Mouse (Mus musculus): Measurements from ENCODE around the gene Bnipl. TPM values are rescaled to one million over a fixed set of nuclear protein-coding genes. Genes with fewer than 3 reads are reported as not detected.

Gene Bnipl
- not detected for polyA plus RNA-seq (2015; fragmentation: Illumina TruSeq; extraction: RNeasy Lipid Tissue Mini Kit (QIAGEN cat#74804); ENCODE audit: insufficient read depth, low replicate concordance)

GRCm38 (mm10) chr3:95250783-95251424 is at the start of gene Bnipl:
Gene Bnipl (minus strand): TSS chr3:95251193.

GRCm38 (mm10) chr3:95281216-95282126 is 30.5 kb upstream of the Bnipl start, which contains the start of the genes Mindy1 and Prune1:
Gene Mindy1 (plus strand): TSS chr3:95281345.
Gene Prune1 (minus strand): TSS chr3:95282076.

GRCm38 (mm10) chr3:95241498-95241897 is 9.5 kb downstream of the Bnipl start, which contains the start of gene Gm128:
Gene Gm128 (minus strand): TSS chr3:95241598.

GRCm38 (mm10) chr3:95231298-95232221 is 19.4 kb downstream of the Bnipl start, which contains the start of gene Mllt11:
Gene Mllt11 (minus strand): TSS chr3:95232171.

GRCm38 (mm10) chr3:95228148-95228893 is 22.7 kb downstream of the Bnipl start, which contains the start of gene Cdc42se1:
Gene Cdc42se1 (plus strand): TSS chr3:95228732.

GRCm38 (mm10) chr3:95217255-95218134 is 33.5 kb downstream of the Bnipl start, which contains the start of gene Gabpb2:
Gene Gabpb2 (minus strand): TSS chr3:95217916.

Other genes starting within 250 kb of the Bnipl start
- 19.5 TPM for gene Zfp687, start 235.7 kb downstream of the Bnipl start, polyA plus RNA-seq (2015; fragmentation: Illumina TruSeq; extraction: RNeasy Lipid Tissue Mini Kit (QIAGEN cat#74804); ENCODE audit: insufficient read depth, low replicate concordance)
- 88.5 TPM for gene Psmd4, start 208.6 kb downstream of the Bnipl start, polyA plus RNA-seq (2015; fragmentation: Illumina TruSeq; extraction: RNeasy Lipid Tissue Mini Kit (QIAGEN cat#74804); ENCODE audit: insufficient read depth, low replicate concordance)
- 20.2 TPM for gene Pip5k1a, start 144.3 kb downstream of the Bnipl start, polyA plus RNA-seq (2015; fragmentation: Illumina TruSeq; extraction: RNeasy Lipid Tissue Mini Kit (QIAGEN cat#74804); ENCODE audit: insufficient read depth, low replicate concordance)
- 33.3 TPM for gene Vps72, start 140.2 kb downstream of the Bnipl start, polyA plus RNA-seq (2015; fragmentation: Illumina TruSeq; extraction: RNeasy Lipid Tissue Mini Kit (QIAGEN cat#74804); ENCODE audit: insufficient read depth, low replicate concordance)
- 3.3 TPM for gene Tmod4, start 126.7 kb downstream of the Bnipl start, polyA plus RNA-seq (2015; fragmentation: Illumina TruSeq; extraction: RNeasy Lipid Tissue Mini Kit (QIAGEN cat#74804); ENCODE audit: insufficient read depth, low replicate concordance)
- 81.2 TPM for gene Scnm1, start 117.2 kb downstream of the Bnipl start, polyA plus RNA-seq (2015; fragmentation: Illumina TruSeq; extraction: RNeasy Lipid Tissue Mini Kit (QIAGEN cat#74804); ENCODE audit: insufficient read depth, low replicate concordance)
- 10.1 TPM for gene Lysmd1, start 117.1 kb downstream of the Bnipl start, polyA plus RNA-seq (2015; fragmentation: Illumina TruSeq; extraction: RNeasy Lipid Tissue Mini Kit (QIAGEN cat#74804); ENCODE audit: insufficient read depth, low replicate concordance)
- 32.9 TPM for gene Tnfaip8l2, start 108.8 kb downstream of the Bnipl start, polyA plus RNA-seq (2015; fragmentation: Illumina TruSeq; extraction: RNeasy Lipid Tissue Mini Kit (QIAGEN cat#74804); ENCODE audit: insufficient read depth, low replicate concordance)
- 0.69 TPM for gene Sema6c, start 90.7 kb downstream of the Bnipl start, polyA plus RNA-seq (2015; fragmentation: Illumina TruSeq; extraction: RNeasy Lipid Tissue Mini Kit (QIAGEN cat#74804); ENCODE audit: insufficient read depth, low replicate concordance)
- gene Gabpb2, start 33.3 kb downstream of the Bnipl start, polyA plus RNA-seq (2015; fragmentation: Illumina TruSeq; extraction: RNeasy Lipid Tissue Mini Kit (QIAGEN cat#74804); ENCODE audit: insufficient read depth, low replicate concordance) = 109 TPM
- gene Cdc42se1, start 22.5 kb downstream of the Bnipl start, polyA plus RNA-seq (2015; fragmentation: Illumina TruSeq; extraction: RNeasy Lipid Tissue Mini Kit (QIAGEN cat#74804); ENCODE audit: insufficient read depth, low replicate concordance) = 160 TPM
- 24.0 TPM for gene Mllt11, start 19.0 kb downstream of the Bnipl start, polyA plus RNA-seq (2015; fragmentation: Illumina TruSeq; extraction: RNeasy Lipid Tissue Mini Kit (QIAGEN cat#74804); ENCODE audit: insufficient read depth, low replicate concordance)
- not detected for gene Gm128, start 9.6 kb downstream of the Bnipl start, polyA plus RNA-seq (2015; fragmentation: Illumina TruSeq; extraction: RNeasy Lipid Tissue Mini Kit (QIAGEN cat#74804); ENCODE audit: insufficient read depth, low replicate concordance)
- gene Mindy1, start 30.2 kb upstream of the Bnipl start, polyA plus RNA-seq (2015; fragmentation: Illumina TruSeq; extraction: RNeasy Lipid Tissue Mini Kit (QIAGEN cat#74804); ENCODE audit: insufficient read depth, low replicate concordance) = 37.6 TPM
- 13.4 TPM for gene Prune1, start 30.9 kb upstream of the Bnipl start, polyA plus RNA-seq (2015; fragmentation: Illumina TruSeq; extraction: RNeasy Lipid Tissue Mini Kit (QIAGEN cat#74804); ENCODE audit: insufficient read depth, low replicate concordance)
- gene Anxa9, start 56.0 kb upstream of the Bnipl start, polyA plus RNA-seq (2015; fragmentation: Illumina TruSeq; extraction: RNeasy Lipid Tissue Mini Kit (QIAGEN cat#74804); ENCODE audit: insufficient read depth, low replicate concordance) = 6.3 TPM
- 215 TPM for gene Cers2, start 63.6 kb upstream of the Bnipl start, polyA plus RNA-seq (2015; fragmentation: Illumina TruSeq; extraction: RNeasy Lipid Tissue Mini Kit (QIAGEN cat#74804); ENCODE audit: insufficient read depth, low replicate concordance)
- gene Setdb1, start 106.0 kb upstream of the Bnipl start, polyA plus RNA-seq (2015; fragmentation: Illumina TruSeq; extraction: RNeasy Lipid Tissue Mini Kit (QIAGEN cat#74804); ENCODE audit: insufficient read depth, low replicate concordance) = 47.4 TPM
- not detected for gene 4930558C23Rik, start 151.6 kb upstream of the Bnipl start, polyA plus RNA-seq (2015; fragmentation: Illumina TruSeq; extraction: RNeasy Lipid Tissue Mini Kit (QIAGEN cat#74804); ENCODE audit: insufficient read depth, low replicate concordance)
- gene Arnt, start 183.2 kb upstream of the Bnipl start, polyA plus RNA-seq (2015; fragmentation: Illumina TruSeq; extraction: RNeasy Lipid Tissue Mini Kit (QIAGEN cat#74804); ENCODE audit: insufficient read depth, low replicate concordance) = 57.5 TPM
- gene Ctsk, start 248.1 kb upstream of the Bnipl start, polyA plus RNA-seq (2015; fragmentation: Illumina TruSeq; extraction: RNeasy Lipid Tissue Mini Kit (QIAGEN cat#74804); ENCODE audit: insufficient read depth, low replicate concordance) = 6.5 TPM

All from spleen, adult 10 weeks (tissue).